Mouse (Mus musculus) monocyte, adult 5-6 weeks (primary cell): ENCODE results near the gene Ednrb. TPM values are rescaled to one million over a fixed set of nuclear protein-coding genes. Genes with fewer than 3 reads are reported as not detected.
"Not testable (repeated sequence)": the region's sequence is repeated elsewhere in the genome, so short reads cannot be mapped to it uniquely, and the experiment has no call there.

ENCODE experiments used
- ATAC-seq: fragments of 153-309, 156-312 bp; replicated peaks from 2 replicates; pipeline ENCODE4 v1.8.0; 2017; ENCODE audit warnings: mild to moderate bottlenecking; ENCODE audit not compliant: low TSS enrichment, insufficient number of reproducible peaks, severe bottlenecking, poor library complexity, low FRiP score
- total RNA-seq: library from RNA; stranded (forward); fragments of 200-1000, 200-491, 200-594 nt; gene quantifications from 3 replicates; pipeline ENCODE4 v1.2.3, GENCODE M21; 2017

Ednrb gene
- total RNA-seq, 1 experiment from 2014 or later, result not detected

GRCm38 (mm10) chr14:103831007-103831406 lies 13.2 kb downstream of the Ednrb start:
- ATAC-seq, result no peak

- ATAC-seq, result no peak
These were observed 17.9 kb downstream of the Ednrb start for GRCm38 (mm10) chr14:103826343-103826742.

GRCm38 (mm10) chr14:103825934-103826333 lies 18.3 kb downstream of the Ednrb start:
- ATAC-seq, result no peak

- no peak for ATAC-seq
These were observed 20.7 kb downstream of the Ednrb start for GRCm38 (mm10) chr14:103823501-103823900.

- ATAC-seq, result no peak
These were observed 21.6 kb downstream of the Ednrb start for GRCm38 (mm10) chr14:103822590-103822989.

- ATAC-seq, result no peak
These were observed 27.4 kb downstream of the Ednrb start for GRCm38 (mm10) chr14:103816637-103817308.

GRCm38 (mm10) chr14:103815542-103815941 lies 28.7 kb downstream of the Ednrb start:
- no peak for ATAC-seq

GRCm38 (mm10) chr14:103814015-103814691 lies 30.0 kb downstream of the Ednrb start:
- no peak for ATAC-seq

GRCm38 (mm10) chr14:103813246-103813645 lies 31.0 kb downstream of the Ednrb start:
- no peak for ATAC-seq

GRCm38 (mm10) chr14:103811291-103811690 lies 32.9 kb downstream of the Ednrb start:
- no peak for ATAC-seq

GRCm38 (mm10) chr14:103803907-103804659 lies 40.1 kb downstream of the Ednrb start:
- no peak for ATAC-seq

GRCm38 (mm10) chr14:103797123-103797522 lies 47.1 kb downstream of the Ednrb start:
- no peak for ATAC-seq

GRCm38 (mm10) chr14:103795591-103795990 lies 48.6 kb downstream of the Ednrb start:
- no peak for ATAC-seq

- no peak for ATAC-seq
These were observed 50.8 kb downstream of the Ednrb start for GRCm38 (mm10) chr14:103793409-103793808.

- no peak for ATAC-seq
These were observed 51.5 kb downstream of the Ednrb start for GRCm38 (mm10) chr14:103792726-103793125.

- ATAC-seq, result no peak
These were observed 56.7 kb downstream of the Ednrb start for GRCm38 (mm10) chr14:103787547-103787946.

- ATAC-seq, result 0 out of 2 replicates have a peak, but pooled peaks have one; percentile 17
These were observed 58.9 kb downstream of the Ednrb start for GRCm38 (mm10) chr14:103785096-103785965.

- not testable (repeated sequence) for ATAC-seq
These were observed 63.9 kb downstream of the Ednrb start for GRCm38 (mm10) chr14:103780336-103780735.

GRCm38 (mm10) chr14:103779276-103779675 lies 64.9 kb downstream of the Ednrb start:
- ATAC-seq, result no peak
